Mouse (Mus musculus): ENCODE measurements around the gene Zfp810. TPM values are rescaled to one million over a fixed set of nuclear protein-coding genes. Genes with fewer than 3 reads are reported as not detected.

Gene Zfp810
- total and polyA plus RNA-seq, 3 experiments: 4.3 to 6.7 (median 4.3) TPM

DNA sequence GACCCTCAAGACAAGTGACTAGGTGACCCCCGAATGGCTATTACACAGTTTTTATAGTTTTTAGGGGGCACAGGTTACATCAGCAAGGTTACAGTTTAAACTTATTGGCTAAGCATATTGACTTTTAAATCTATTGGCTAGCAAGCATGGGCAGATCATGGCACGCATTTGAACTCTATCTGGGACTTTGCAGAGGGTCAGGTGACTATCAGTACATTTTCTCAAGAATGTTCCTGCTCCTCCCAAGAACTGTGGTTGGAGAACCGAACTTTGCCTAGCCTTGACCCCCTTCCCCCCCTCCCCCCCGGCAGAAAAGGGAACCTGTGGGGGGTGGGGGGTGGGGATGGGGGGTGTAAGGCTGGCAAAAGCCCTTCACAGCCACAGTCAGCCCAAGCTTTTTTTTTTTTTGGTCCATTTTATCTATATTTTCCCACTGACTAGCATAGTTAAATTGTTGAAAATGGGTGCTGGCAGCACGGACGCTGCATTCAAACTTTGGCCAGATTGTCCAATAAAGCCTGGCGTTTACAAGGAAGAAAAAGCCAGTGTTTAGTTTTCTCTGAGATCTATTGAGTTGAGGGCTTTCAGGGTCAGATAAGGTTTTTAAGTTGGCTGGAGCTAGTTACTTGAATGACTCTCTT is 77.9 kb downstream of the Zfp810 start:
- intact Hi-C loops (cut with DNase I): loop anchor here (5.0 to 10.0 kb wide), 3 partner anchors 78 to 155 kb away; partner anchors contain the start of genes Gm49318, Zfp653 and Zfp810
- no peak overlapping the region for H3K4me3 ChIP-seq
- TF ChIP-seq POLR2A (IDR thresholded peaks at IDR 0.05; ENCODE audit: insufficient read depth, low read depth, low read length): no peak
- no peak for TF ChIP-seq EP300 (IDR thresholded peaks at IDR 0.05; ENCODE audit: insufficient read depth, low read depth, low read length)
- no peak for TF ChIP-seq CTCF (IDR thresholded peaks at IDR 0.05)
- peaks cover 3% of the 10 kb centered on the region; the same call in 1 of the 2 replicates for H3K36me3 ChIP-seq (ENCODE audit: control insufficient read depth, insufficient read depth, low read length)
- no peaks in the 10 kb centered on the region for H3K27me3 ChIP-seq (ENCODE audit: control insufficient read depth, insufficient read depth, low read length)
- H3K79me2 ChIP-seq (replicated peaks; ENCODE audit: control insufficient read depth, insufficient read depth, low read length): peaks cover 3% of the 10 kb centered on the region; the same call in 1 of the 2 replicates
- no peak overlapping the region for H3K9ac ChIP-seq (ENCODE audit: low read depth, low read length)
- H3K27ac ChIP-seq: no peak overlapping the region
- peaks cover 2% of the 10 kb centered on the region for H3K4me1 ChIP-seq (ENCODE audit: control insufficient read depth, insufficient read depth, low read length)
- WGBS: 81% methylated on average over 7 of the region's 7 CpGs
- no peak for DNase-seq

- H3K27me3 ChIP-seq (ENCODE audit: control insufficient read depth, insufficient read depth, low read length): no peaks in the 10 kb centered on the region
- peak overlapping the region; percentile 17; the same call in 1 of the 2 replicates for H3K9ac ChIP-seq (ENCODE audit: low read depth, low read length)
- TF ChIP-seq EP300 (IDR thresholded peaks at IDR 0.05; ENCODE audit: insufficient read depth, low read depth, low read length) (no peak), POLR2A (IDR thresholded peaks at IDR 0.05; ENCODE audit: insufficient read depth, low read depth, low read length) (no peak), CTCF (IDR thresholded peaks at IDR 0.05) (no peak)
- H3K36me3 ChIP-seq (ENCODE audit: control insufficient read depth, insufficient read depth, low read length): no peaks in the 10 kb centered on the region
- intact Hi-C loops (cut with DNase I): loop anchor here (5.0 to 10.0 kb wide), 3 partner anchors 80 to 152 kb away; partner anchors contain the start of genes Gm49318, Zfp653 and Zfp810
- 0 out of 2 replicates have a peak, but pooled peaks cover 2% of the 10 kb centered on the region for H3K79me2 ChIP-seq (replicated peaks; ENCODE audit: control insufficient read depth, insufficient read depth, low read length)
- peak overlapping the region; percentile 66 for H3K4me3 ChIP-seq
- peak overlapping the region; percentile 95 for H3K27ac ChIP-seq
- DNase-seq: peak; percentile 66 to 70
- H3K4me1 ChIP-seq (ENCODE audit: control insufficient read depth, insufficient read depth, low read length): peaks cover 2% of the 10 kb centered on the region
- WGBS: 31% methylated on average over 15 of the region's 15 CpGs
These were observed 80.6 kb downstream of the Zfp810 start for GRCm38 (mm10) chr9:22226846-22227245.

Other genes starting within 250 kb of the Zfp810 start
- gene Gm49318, start 236.4 kb downstream of the Zfp810 start, total RNA-seq (2021): under 1 TPM in 1 of 2 experiments, not detected in 1; 0.52 TPM
- not detected in 2 replicates for gene Gm49318, start 236.4 kb downstream of the Zfp810 start, polyA plus RNA-seq (2012; rRNA removed)
- 1 to 10 TPM; 3.8 to 4.7 TPM for gene Zfp653, start 236.3 kb downstream of the Zfp810 start, total RNA-seq (2021)
- 8.7 and 9.5 TPM in 2 replicates for gene Zfp653, start 236.3 kb downstream of the Zfp810 start, polyA plus RNA-seq (2012; rRNA removed)
- gene Ecsit, start 222.2 kb downstream of the Zfp810 start, total RNA-seq (2021): 100 to 1,000 TPM in 1 of 2 experiments, 10 to 100 TPM in 1; 92.5 to 106 TPM
- 166 and 169 TPM in 2 replicates for gene Ecsit, start 222.2 kb downstream of the Zfp810 start, polyA plus RNA-seq (2012; rRNA removed)
- gene Cnn1, start 208.4 kb downstream of the Zfp810 start, total RNA-seq (2021): 1 to 10 TPM; 8.4 to 8.6 TPM
- gene Cnn1, start 208.4 kb downstream of the Zfp810 start, polyA plus RNA-seq (2012; rRNA removed): 15.4 and 26.5 TPM in 2 replicates
- 10 to 100 TPM; 34.6 to 42.6 TPM for gene Elof1, start 190.5 kb downstream of the Zfp810 start, total RNA-seq (2021)
- 62.6 and 67.0 TPM in 2 replicates for gene Elof1, start 190.5 kb downstream of the Zfp810 start, polyA plus RNA-seq (2012; rRNA removed)
- 1 to 10 TPM; 1.6 to 2.4 TPM for gene Acp5, start 171.9 kb downstream of the Zfp810 start, total RNA-seq (2021)
- 7.7 and 20.8 TPM in 2 replicates for gene Acp5, start 171.9 kb downstream of the Zfp810 start, polyA plus RNA-seq (2012; rRNA removed)
- gene Pigyl, start 150.8 kb downstream of the Zfp810 start, total RNA-seq (2021): 10 to 100 TPM; 42.9 to 56.5 TPM
- gene Pigyl, start 150.8 kb downstream of the Zfp810 start, polyA plus RNA-seq (2012; rRNA removed): 54.5 and 55.4 TPM in 2 replicates
- gene Zfp872, start 119.6 kb downstream of the Zfp810 start, total RNA-seq (2021): under 1 TPM; 0.09 to 0.10 TPM
- gene Zfp872, start 119.6 kb downstream of the Zfp810 start, polyA plus RNA-seq (2012; rRNA removed): not detected in 2 replicates
- 10 to 100 TPM; 33.6 to 34.2 TPM for gene Zfp809, start 81.9 kb downstream of the Zfp810 start, total RNA-seq (2021)
- 14.8 and 26.6 TPM in 2 replicates for gene Zfp809, start 81.9 kb downstream of the Zfp810 start, polyA plus RNA-seq (2012; rRNA removed)
- under 1 TPM; 0.34 to 0.39 TPM for gene Zfp599, start 47.8 kb downstream of the Zfp810 start, total RNA-seq (2021)
- 0.04 and 0.12 TPM in 2 replicates for gene Zfp599, start 47.8 kb downstream of the Zfp810 start, polyA plus RNA-seq (2012; rRNA removed)
- 1 to 10 TPM; 1.4 to 1.5 TPM for gene Anln, start 81.5 kb upstream of the Zfp810 start, total RNA-seq (2021)
- 0.43 and 0.82 TPM in 2 replicates for gene Anln, start 81.5 kb upstream of the Zfp810 start, polyA plus RNA-seq (2012; rRNA removed)
- gene 9530077C05Rik, start 103.9 kb upstream of the Zfp810 start, total RNA-seq (2021): under 1 TPM; 0.29 to 0.50 TPM
- 0.27 and 0.53 TPM in 2 replicates for gene 9530077C05Rik, start 103.9 kb upstream of the Zfp810 start, polyA plus RNA-seq (2012; rRNA removed)
- gene Gm17545, start 146.6 kb upstream of the Zfp810 start, total RNA-seq (2021): not detected
- gene Gm17545, start 146.6 kb upstream of the Zfp810 start, polyA plus RNA-seq (2012; rRNA removed): not detected in 2 replicates
- gene Rp9, start 162.1 kb upstream of the Zfp810 start, total RNA-seq (2021): 10 to 100 TPM; 42.6 to 46.1 TPM
- 35.1 and 39.5 TPM in 2 replicates for gene Rp9, start 162.1 kb upstream of the Zfp810 start, polyA plus RNA-seq (2012; rRNA removed)
- 10 to 100 TPM; 11.9 to 12.4 TPM for gene Bbs9, start 168.1 kb upstream of the Zfp810 start, total RNA-seq (2021)
- gene Bbs9, start 168.1 kb upstream of the Zfp810 start, polyA plus RNA-seq (2012; rRNA removed): 6.3 and 9.0 TPM in 2 replicates

Data from heart, adult 2 months (tissue).